Mouse (Mus musculus): ENCODE results near the gene Gse1.
A peak's percentile ranks its signal among the peaks of the same experiment; 100 is the strongest.

Gene Gse1

GRCm38 (mm10) chr8:120497503-120497946, 269.3 kb downstream of the Gse1 start:
- DNase-seq (ENCODE audit: low read depth, low spot score): no peak

DNA sequence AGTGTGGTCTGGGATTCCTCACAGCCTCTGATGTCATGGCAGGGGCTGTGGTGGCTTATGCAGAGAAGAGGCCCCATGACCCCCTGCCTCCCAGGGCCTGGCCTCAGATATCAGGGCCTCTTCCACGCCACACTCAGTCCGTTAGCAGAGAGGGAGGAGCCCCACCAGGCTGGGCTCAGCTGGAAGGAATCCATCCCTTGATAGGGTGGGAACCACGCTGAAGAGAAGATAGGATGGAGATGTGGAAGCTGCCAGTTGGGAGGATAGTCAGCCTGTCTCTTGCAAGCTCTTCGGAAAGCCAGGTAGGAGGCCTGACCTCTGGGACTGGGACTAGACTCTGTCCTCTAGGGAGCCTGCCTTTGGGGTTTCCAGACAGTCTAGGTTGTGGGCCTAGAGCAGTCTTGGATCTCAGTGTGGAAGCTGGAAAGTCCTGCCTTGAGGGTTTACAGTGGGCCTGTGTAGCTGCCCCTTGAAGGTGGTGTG, 270.1 kb downstream of the Gse1 start:
- no peak for DNase-seq (ENCODE audit: low read depth, low spot score)

DNA sequence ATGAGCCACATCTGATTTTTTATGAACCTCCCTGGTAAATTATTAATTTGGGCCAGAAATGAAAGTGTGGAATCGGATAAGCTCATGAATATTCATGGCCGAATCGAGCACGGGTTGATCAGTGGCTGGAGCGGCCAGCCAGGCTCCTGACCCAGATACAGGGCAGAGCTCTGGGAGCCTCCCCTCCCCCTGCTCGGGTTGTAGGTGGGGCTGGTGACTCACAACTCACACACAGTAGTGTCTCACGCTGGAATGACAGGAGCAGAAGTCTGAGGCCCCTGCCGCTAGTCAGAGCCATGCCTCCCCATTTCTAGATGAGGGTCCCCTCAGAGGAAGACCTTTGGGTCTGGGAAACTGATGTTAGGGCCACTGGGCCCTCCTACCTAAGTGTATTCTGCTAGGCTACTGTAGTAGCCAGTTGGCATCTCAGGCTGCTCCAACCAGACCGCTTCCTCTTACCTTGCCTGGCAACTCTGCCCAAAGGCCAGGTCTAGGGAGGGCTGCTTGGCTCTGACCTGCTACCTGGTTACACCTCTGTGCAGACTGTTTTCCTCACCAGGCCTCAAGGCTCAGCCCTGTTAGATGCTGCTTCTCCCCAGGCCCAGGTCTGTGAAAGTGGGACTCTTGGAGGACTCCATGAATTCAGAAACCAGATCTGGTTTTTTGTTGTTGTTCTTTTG, 270.8 kb downstream of the Gse1 start:
- peak; percentile 69 for DNase-seq (ENCODE audit: low read depth, low spot score)

GRCm38 (mm10) chr8:120500701-120501261, 272.5 kb downstream of the Gse1 start:
- DNase-seq (ENCODE audit: low read depth, low spot score): no peak

DNA sequence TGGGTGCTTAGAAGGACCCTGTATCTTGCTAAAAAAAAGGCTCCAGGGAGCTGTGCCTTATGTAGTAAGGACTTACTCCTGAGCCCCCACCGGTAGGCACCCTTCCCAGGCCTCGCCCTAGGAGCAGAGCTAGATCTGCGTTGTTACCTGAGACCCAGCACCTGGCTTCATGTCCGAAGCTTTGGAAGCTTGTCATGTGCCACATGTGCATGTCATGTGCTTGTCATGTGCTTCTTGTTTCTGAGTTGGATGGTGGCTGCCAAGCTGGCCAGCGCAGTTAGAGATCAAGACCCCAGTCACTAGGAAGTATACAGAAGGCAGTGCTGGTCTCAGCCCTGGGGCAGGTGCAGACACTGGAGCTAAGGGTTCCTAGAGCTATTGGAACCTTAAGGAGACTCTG, 273.2 kb downstream of the Gse1 start:
- no peak for DNase-seq (ENCODE audit: low read depth, low spot score)

GRCm38 (mm10) chr8:120502428-120502827, 274.2 kb downstream of the Gse1 start:
- no peak for DNase-seq (ENCODE audit: low read depth, low spot score)

GRCm38 (mm10) chr8:120504251-120505081, 276.2 kb downstream of the Gse1 start:
- DNase-seq (ENCODE audit: low read depth, low spot score): no peak

GRCm38 (mm10) chr8:120505082-120505511, 276.8 kb downstream of the Gse1 start:
- DNase-seq (ENCODE audit: low read depth, low spot score): peak; percentile 78

DNA sequence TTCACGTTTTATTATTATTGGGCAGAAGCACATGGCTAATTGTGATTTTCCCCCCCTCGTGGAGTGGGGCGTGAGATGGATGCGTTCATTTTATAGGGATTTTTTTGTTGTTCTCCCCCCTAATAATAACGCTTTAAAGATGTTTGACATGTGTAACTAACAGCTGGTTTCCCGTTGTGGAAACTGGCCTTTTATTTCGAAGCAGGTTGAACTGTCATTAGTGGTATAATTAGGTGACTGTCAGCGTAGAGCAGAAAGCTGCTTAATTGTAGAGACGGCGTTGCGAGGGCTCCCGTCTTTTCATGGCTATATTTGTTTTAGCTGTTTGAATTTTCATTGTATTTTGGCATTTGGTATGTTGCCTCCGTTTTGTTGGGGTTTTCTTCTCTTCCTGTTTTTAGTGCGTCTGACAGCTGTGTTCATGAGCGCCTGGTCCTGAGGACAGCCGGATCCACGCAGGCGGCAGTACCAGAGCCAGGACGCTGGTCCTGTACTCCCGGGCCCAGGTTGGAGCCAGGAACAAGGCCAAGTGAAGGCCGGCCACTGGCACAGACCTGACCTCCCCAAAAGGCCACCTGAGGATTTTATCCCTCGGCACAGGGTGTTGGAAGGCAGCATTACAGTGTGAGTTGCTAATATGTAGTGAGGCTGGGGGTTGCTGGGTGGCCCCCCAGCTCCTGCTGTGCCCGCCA, 277.5 kb downstream of the Gse1 start:
- DNase-seq (ENCODE audit: low read depth, low spot score): no peak

GRCm38 (mm10) chr8:120506562-120506961, 278.3 kb downstream of the Gse1 start:
- DNase-seq (ENCODE audit: low read depth, low spot score): no peak

GRCm38 (mm10) chr8:120507290-120507689, 279.0 kb downstream of the Gse1 start:
- DNase-seq (ENCODE audit: low read depth, low spot score): no peak

GRCm38 (mm10) chr8:120509136-120510034, 281.1 kb downstream of the Gse1 start:
- DNase-seq (ENCODE audit: low read depth, low spot score): no peak

DNA sequence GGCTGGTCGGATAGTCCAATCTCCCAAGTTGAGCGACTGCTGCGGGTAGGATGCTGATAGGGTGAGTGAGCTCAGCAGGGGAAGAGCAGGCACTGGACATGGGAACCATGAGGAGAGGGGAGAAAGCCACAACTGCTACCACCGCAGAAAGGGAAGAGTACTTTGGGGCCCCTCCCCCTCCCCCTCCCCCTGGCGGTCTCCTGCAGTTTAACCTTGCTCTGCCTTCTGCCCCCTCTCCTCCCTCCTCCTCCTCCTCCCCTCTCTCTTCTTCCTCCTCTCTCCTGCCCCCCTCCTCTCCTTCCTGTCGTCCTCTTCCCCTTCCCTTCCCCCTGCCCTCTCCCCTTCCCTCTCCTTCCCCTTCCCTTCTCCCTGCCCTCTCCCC, 281.8 kb downstream of the Gse1 start:
- DNase-seq (ENCODE audit: low read depth, low spot score): no peak

DNA sequence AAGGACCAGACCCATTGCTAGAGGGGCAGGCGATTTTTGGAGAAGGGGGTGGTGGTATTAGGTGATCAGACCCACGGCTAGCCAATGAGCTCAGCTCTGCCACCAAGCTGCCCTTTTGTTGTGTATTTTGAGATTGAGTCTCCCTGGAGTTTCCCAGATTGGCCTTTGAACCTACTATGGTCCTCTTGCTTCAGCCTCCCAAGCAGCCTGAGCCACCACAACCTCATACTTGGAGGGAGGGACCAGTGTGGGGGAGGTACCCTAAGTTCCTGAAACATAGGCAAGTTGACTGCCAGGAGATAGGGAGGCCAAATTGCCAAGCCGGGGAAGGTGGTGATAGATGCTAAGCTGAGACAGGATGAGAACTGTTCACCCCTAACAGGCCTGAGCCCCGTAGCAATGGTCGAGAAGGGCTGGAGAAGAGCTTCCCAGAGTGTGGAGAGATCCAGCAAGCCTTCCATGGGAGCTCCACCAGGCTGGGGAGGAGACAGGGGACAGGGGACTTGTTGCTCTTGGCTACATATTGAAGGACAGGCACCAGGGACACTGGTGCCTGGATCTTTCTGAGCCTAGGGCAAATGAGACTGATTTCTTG, 282.7 kb downstream of the Gse1 start:
- DNase-seq (ENCODE audit: low read depth, low spot score): no peak

GRCm38 (mm10) chr8:120511737-120512136, 283.5 kb downstream of the Gse1 start:
- DNase-seq (ENCODE audit: low read depth, low spot score): no peak

GRCm38 (mm10) chr8:120512326-120512725, 284.1 kb downstream of the Gse1 start:
- no peak for DNase-seq (ENCODE audit: low read depth, low spot score)

DNA sequence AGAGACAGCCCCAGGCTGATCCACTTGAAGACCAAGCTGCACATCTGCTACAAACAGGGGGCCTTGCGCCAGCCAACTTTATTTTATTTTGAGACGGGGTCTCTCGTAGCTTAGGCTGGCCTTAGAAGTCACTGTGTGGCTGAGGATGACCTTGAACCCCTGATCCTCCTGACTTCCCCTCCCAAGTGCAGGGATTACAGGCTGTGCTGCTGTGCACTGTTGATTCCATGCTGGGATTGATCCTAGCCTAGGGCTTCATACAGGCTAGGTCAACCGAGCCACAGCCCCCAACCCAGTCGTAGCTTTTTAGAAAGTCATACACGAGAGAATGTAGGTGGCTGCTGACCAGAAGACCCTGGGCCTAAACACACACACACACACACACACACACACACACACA, 284.9 kb downstream of the Gse1 start:
- DNase-seq (ENCODE audit: low read depth, low spot score): no peak

- DNase-seq (ENCODE audit: low read depth, low spot score): no peak
Observed at GRCm38 (mm10) chr8:120513638-120514461, 285.6 kb downstream of the Gse1 start.

- DNase-seq (ENCODE audit: low read depth, low spot score): no peak
Observed at GRCm38 (mm10) chr8:120515214-120515613, 287.0 kb downstream of the Gse1 start.

DNA sequence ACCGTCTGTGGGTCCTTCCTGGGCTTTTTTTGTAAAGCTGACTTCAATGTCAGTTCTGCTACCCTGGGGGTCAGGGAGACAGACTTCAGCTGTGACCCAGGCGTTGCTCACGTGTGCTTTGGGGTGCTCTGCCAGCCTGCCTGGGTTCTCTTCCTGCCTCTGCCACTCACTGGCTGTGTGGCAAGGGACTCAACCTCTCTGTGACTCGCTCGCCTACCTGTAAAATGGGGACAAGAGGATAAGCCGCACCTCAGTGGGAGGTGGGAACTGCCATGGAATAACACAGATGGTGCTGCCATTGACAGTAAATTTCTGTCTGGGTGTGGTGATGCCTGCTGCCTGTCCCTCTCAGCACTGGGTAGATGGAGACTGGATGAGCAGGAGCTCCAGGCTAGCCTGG, 287.4 kb downstream of the Gse1 start:
- no peak for DNase-seq (ENCODE audit: low read depth, low spot score)

All from retina, adult 2 months (tissue).